Mouse (Mus musculus) kidney, adult 9 months (tissue): ENCODE measurements at regions not wholly inside any gene's neighbourhood (a gene's known extent, or its start where the extent isn't known, plus 50 kb on each side); places are given as distances from the start of the nearest gene placed in this dataset.

Source experiments
- DNase-seq: peaks from one replicate; pipeline ENCODE4 v3.0.0; 2022

GRCm38 (mm10) chr11:19679669-19680068 is 244.5 kb upstream of the Spred2 start:
- DNase-seq = no peak

GRCm38 (mm10) chr11:19701198-19701597 is 223.0 kb upstream of the Spred2 start:
- no peak for DNase-seq

- no peak for DNase-seq
Measured at GRCm38 (mm10) chr11:19708821-19709220, 215.4 kb upstream of the Spred2 start.

GRCm38 (mm10) chr11:19709337-19709736 is 214.8 kb upstream of the Spred2 start:
- DNase-seq = no peak

- no peak for DNase-seq
Measured at GRCm38 (mm10) chr11:19713091-19713490, 211.1 kb upstream of the Spred2 start.

- no peak for DNase-seq
Measured at GRCm38 (mm10) chr11:19713597-19713996, 210.6 kb upstream of the Spred2 start.

GRCm38 (mm10) chr11:19714211-19714610 is 210.0 kb upstream of the Spred2 start:
- DNase-seq = peak; percentile 4

- peak; percentile 4 for DNase-seq
Measured at GRCm38 (mm10) chr11:19714888-19715595, 209.1 kb upstream of the Spred2 start.

- no peak for DNase-seq
Measured at GRCm38 (mm10) chr11:19718165-19718564, 206.0 kb upstream of the Spred2 start.

- no peak for DNase-seq
Measured at GRCm38 (mm10) chr11:19729031-19729430, 195.1 kb upstream of the Spred2 start.

- no peak for DNase-seq
Measured at GRCm38 (mm10) chr11:19730747-19731146, 193.4 kb upstream of the Spred2 start.

- no peak for DNase-seq
Measured at GRCm38 (mm10) chr11:19736076-19736475, 188.1 kb upstream of the Spred2 start.

- DNase-seq = no peak
Measured at GRCm38 (mm10) chr11:19736926-19737325, 187.2 kb upstream of the Spred2 start.

- DNase-seq = peak; percentile 3
Measured at GRCm38 (mm10) chr11:19737331-19737730, 186.8 kb upstream of the Spred2 start.

- no peak for DNase-seq
Measured at GRCm38 (mm10) chr11:19737807-19738206, 186.4 kb upstream of the Spred2 start.

- no peak for DNase-seq
Measured at GRCm38 (mm10) chr11:19739527-19740151, 184.5 kb upstream of the Spred2 start.

- DNase-seq = no peak
Measured at GRCm38 (mm10) chr11:19740562-19740961, 183.6 kb upstream of the Spred2 start.

- no peak for DNase-seq
Measured at GRCm38 (mm10) chr11:19747097-19747972, 176.8 kb upstream of the Spred2 start.

GRCm38 (mm10) chr11:19747973-19748559 is 176.1 kb upstream of the Spred2 start:
- no peak for DNase-seq

GRCm38 (mm10) chr11:19758892-19759291 is 165.3 kb upstream of the Spred2 start:
- DNase-seq = no peak

- peak; percentile 72 for DNase-seq
Measured at GRCm38 (mm10) chr11:19760861-19761693, 163.1 kb upstream of the Spred2 start.

GRCm38 (mm10) chr11:19761694-19761976 is 162.5 kb upstream of the Spred2 start:
- no peak for DNase-seq

- DNase-seq = no peak
Measured at GRCm38 (mm10) chr11:19767316-19767715, 156.9 kb upstream of the Spred2 start.
